Mouse (Mus musculus) mouse embryonic stem cell (cell line): ENCODE measurements around the gene Gspt1.

Source experiments
- in situ Hi-C, 2 experiments: fragments of 300-500 bp; cut with MboI; formaldehyde crosslinking; loops; 1 replicate in 1 of 2; 3 replicates in 1 of 2; pipeline ENCODE4 v1.14.3; 2019 to 2020; ENCODE audit warnings: low sequenced_read_pairs in 2 of 2, low pct_unique_long_range_greater_than_20kb in 1 of 2, mixed read lengths in 1 of 2; ENCODE audit not compliant: unreplicated experiment in 1 of 2

Gene Gspt1

GRCm38 (mm10) chr16:11217801-11218200, 36.3 kb downstream of the Gspt1 start:
- in situ Hi-C loops, result no loop called here

- in situ Hi-C loops, result no loop called here
These were observed 50.3 kb downstream of the Gspt1 start for GRCm38 (mm10) chr16:11203600-11204390.

GRCm38 (mm10) chr16:11202571-11203554, 51.3 kb downstream of the Gspt1 start, which contains the start of gene Rsl1d1:
Rsl1d1 (minus strand) TSS chr16:11203331.
- in situ Hi-C loops, result no loop called here

- in situ Hi-C loops, result no loop called here
These were observed 52.3 kb downstream of the Gspt1 start for GRCm38 (mm10) chr16:11201740-11202394.

GRCm38 (mm10) chr16:11200247-11200646, 53.9 kb downstream of the Gspt1 start:
- in situ Hi-C loops, result no loop called here

- in situ Hi-C loops, result no loop called here
These were observed 55.7 kb downstream of the Gspt1 start for GRCm38 (mm10) chr16:11198467-11198866.

GRCm38 (mm10) chr16:11197052-11197451, 57.1 kb downstream of the Gspt1 start:
- in situ Hi-C loops, result no loop called here

- in situ Hi-C loops, result no loop called here
These were observed 60.9 kb downstream of the Gspt1 start for GRCm38 (mm10) chr16:11193231-11193630.

GRCm38 (mm10) chr16:11190150-11190549, 64.0 kb downstream of the Gspt1 start:
- in situ Hi-C loops, result no loop called here

- in situ Hi-C loops, result no loop called here
These were observed 76.7 kb downstream of the Gspt1 start for GRCm38 (mm10) chr16:11177404-11177803.

GRCm38 (mm10) chr16:11176884-11177244, 77.3 kb downstream of the Gspt1 start:
- in situ Hi-C loops, result no loop called here

- in situ Hi-C loops, result no loop called here
These were observed 77.8 kb downstream of the Gspt1 start, which contains the start of gene Zc3h7a for GRCm38 (mm10) chr16:11176208-11176883. Zc3h7a (minus strand) TSS chr16:11176393.

GRCm38 (mm10) chr16:11175489-11176207, 78.5 kb downstream of the Gspt1 start:
- in situ Hi-C loops, result no loop called here

- in situ Hi-C loops, result no loop called here
These were observed 79.0 kb downstream of the Gspt1 start for GRCm38 (mm10) chr16:11175100-11175488.

- in situ Hi-C loops, result no loop called here
These were observed 79.4 kb downstream of the Gspt1 start for GRCm38 (mm10) chr16:11174671-11175081.

GRCm38 (mm10) chr16:11171679-11172078, 82.4 kb downstream of the Gspt1 start:
- in situ Hi-C loops, result no loop called here
